Mouse (Mus musculus): Measurements from ENCODE around the gene Foxs1. TPM values are rescaled to one million over a fixed set of nuclear protein-coding genes. Genes with fewer than 3 reads are reported as not detected.

The Foxs1 gene
- polyA plus RNA-seq, 1 experiment from 2014 or later = 2.5 TPM

- Histone ChIP-seq H3K36me3 (no peaks in the 10 kb centered on the region), H3K9me3 (no peaks in the 10 kb centered on the region), H3K27me3 (replicated peaks) (peaks cover 74% of the 10 kb centered on the region), H3K4me3 (no peak overlapping the region), H3K9ac (no peak overlapping the region), H3K4me1 (peaks cover 25% of the 10 kb centered on the region), H3K4me2 (no peak overlapping the region), H3K27ac (replicated peaks) (no peak overlapping the region)
- WGBS = 26% methylated on average over 7 of the region's 7 CpGs
- ATAC-seq (ENCODE audit: extremely low read depth, insufficient number of reproducible peaks, low FRiP score, low TSS enrichment) = no peak
Measured at GRCm38 (mm10) chr2:152913471-152913870, 19.5 kb downstream of the Foxs1 start.

- no peak overlapping the region for H3K27ac ChIP-seq (replicated peaks)
- 23% methylated on average over 6 of the region's 6 CpGs for WGBS
- no peak overlapping the region for H3K4me3 ChIP-seq
- peaks cover 64% of the 10 kb centered on the region for H3K27me3 ChIP-seq (replicated peaks)
- ATAC-seq (ENCODE audit: extremely low read depth, insufficient number of reproducible peaks, low FRiP score, low TSS enrichment) = no peak
- no peaks in the 10 kb centered on the region for H3K9me3 ChIP-seq
- no peak overlapping the region for H3K9ac ChIP-seq
- no peak overlapping the region for H3K4me2 ChIP-seq
- H3K4me1 ChIP-seq = peaks cover 28% of the 10 kb centered on the region
- no peaks in the 10 kb centered on the region for H3K36me3 ChIP-seq
Measured at GRCm38 (mm10) chr2:152911432-152911831, 21.6 kb downstream of the Foxs1 start.

- Histone ChIP-seq H3K4me2 (no peak within 1 kb of the TSS), H3K4me1 (peaks cover 32% of the 10 kb centered on the region), H3K36me3 (no peaks in the 10 kb centered on the region), H3K27ac (replicated peaks) (no peak within 1 kb of the TSS), H3K27me3 (replicated peaks) (peaks cover 60% of the 10 kb centered on the region), H3K4me3 (no peak within 1 kb of the TSS), H3K9me3 (no peaks in the 10 kb centered on the region), H3K9ac (no peak within 1 kb of the TSS)
- ATAC-seq (ENCODE audit: extremely low read depth, insufficient number of reproducible peaks, low FRiP score, low TSS enrichment) = no peak
- 23% methylated on average over 11 of the region's 12 CpGs for WGBS
Measured at GRCm38 (mm10) chr2:152911031-152911430, 22.0 kb downstream of the Foxs1 start, which contains the start of gene Mylk2. Gene Mylk2, plus strand, starts transcription at chr2:152911352.

GRCm38 (mm10) chr2:152909848-152910247, 23.2 kb downstream of the Foxs1 start:
- H3K4me3 ChIP-seq = no peak overlapping the region

GRCm38 (mm10) chr2:152907114-152907943, 25.7 kb downstream of the Foxs1 start:
- 49% methylated on average over 14 of the region's 14 CpGs for WGBS
- H3K4me3 ChIP-seq = no peak overlapping the region
- ATAC-seq (ENCODE audit: extremely low read depth, insufficient number of reproducible peaks, low FRiP score, low TSS enrichment) = no peak
- no peak overlapping the region for H3K4me2 ChIP-seq
- H3K36me3 ChIP-seq = no peaks in the 10 kb centered on the region
- peak overlapping the region; percentile 51; the same call in 1 of the 2 replicates for H3K9ac ChIP-seq
- H3K4me1 ChIP-seq = peaks cover 48% of the 10 kb centered on the region
- no peaks in the 10 kb centered on the region for H3K9me3 ChIP-seq
- peaks cover 33% of the 10 kb centered on the region for H3K27me3 ChIP-seq (replicated peaks)
- H3K27ac ChIP-seq (replicated peaks) = 0 out of 2 replicates have a peak overlapping the region, but pooled peaks have one; percentile 17

More at GRCm38 (mm10) chr2:152909848-152910247, 23.2 kb downstream of the Foxs1 start:
- no peak overlapping the region for H3K27ac ChIP-seq (replicated peaks)
- peaks cover 40% of the 10 kb centered on the region for H3K4me1 ChIP-seq
- H3K4me2 ChIP-seq = no peak overlapping the region
- no peak for ATAC-seq (ENCODE audit: extremely low read depth, insufficient number of reproducible peaks, low FRiP score, low TSS enrichment)
- H3K27me3 ChIP-seq (replicated peaks) = peaks cover 52% of the 10 kb centered on the region
- no peaks in the 10 kb centered on the region for H3K36me3 ChIP-seq
- no peaks in the 10 kb centered on the region for H3K9me3 ChIP-seq
- no peak overlapping the region for H3K9ac ChIP-seq
- 74% methylated on average over 6 of the region's 6 CpGs for WGBS

GRCm38 (mm10) chr2:152906274-152907037, 26.6 kb downstream of the Foxs1 start:
- peaks cover 25% of the 10 kb centered on the region for H3K27me3 ChIP-seq (replicated peaks)
- peaks cover 48% of the 10 kb centered on the region for H3K4me1 ChIP-seq
- no peaks in the 10 kb centered on the region for H3K9me3 ChIP-seq
- peak overlapping the region; percentile 90; the same call in 1 of the 2 replicates for H3K27ac ChIP-seq (replicated peaks)
- 45% methylated on average over 9 of the region's 9 CpGs for WGBS
- no peaks in the 10 kb centered on the region for H3K36me3 ChIP-seq
- no peak overlapping the region for H3K4me2 ChIP-seq
- no peak overlapping the region for H3K4me3 ChIP-seq
- no peak for ATAC-seq (ENCODE audit: extremely low read depth, insufficient number of reproducible peaks, low FRiP score, low TSS enrichment)
- H3K9ac ChIP-seq = peak overlapping the region; percentile 51

- H3K36me3 ChIP-seq = no peaks in the 10 kb centered on the region
- no peak overlapping the region; the same call in 1 of the 2 replicates for H3K9ac ChIP-seq
- peak overlapping the region; percentile 42 for H3K4me2 ChIP-seq
- ATAC-seq (ENCODE audit: extremely low read depth, insufficient number of reproducible peaks, low FRiP score, low TSS enrichment) = peak; percentile 32; the same call in 1 of the 2 replicates
- no peak overlapping the region for H3K4me3 ChIP-seq
- no peaks in the 10 kb centered on the region for H3K9me3 ChIP-seq
- 33% methylated on average over 11 of the region's 11 CpGs for WGBS
- H3K4me1 ChIP-seq = peaks cover 45% of the 10 kb centered on the region
- peak overlapping the region; percentile 90 for H3K27ac ChIP-seq (replicated peaks)
- H3K27me3 ChIP-seq (replicated peaks) = peaks cover 13% of the 10 kb centered on the region
Measured at GRCm38 (mm10) chr2:152905036-152905829, 27.8 kb downstream of the Foxs1 start.

- Histone ChIP-seq H3K4me3 (no peak overlapping the region), H3K4me1 (peaks cover 45% of the 10 kb centered on the region), H3K9me3 (no peaks in the 10 kb centered on the region), H3K36me3 (peaks cover 9% of the 10 kb centered on the region), H3K27me3 (replicated peaks) (peaks cover 2% of the 10 kb centered on the region), H3K4me2 (no peak overlapping the region), H3K27ac (replicated peaks) (peak overlapping the region; percentile 90; the same call in 1 of the 2 replicates), H3K9ac (0 out of 2 replicates have a peak overlapping the region, but pooled peaks have one; percentile 16)
- 51% methylated on average over 5 of the region's 5 CpGs for WGBS
- ATAC-seq (ENCODE audit: extremely low read depth, insufficient number of reproducible peaks, low FRiP score, low TSS enrichment) = no peak
Measured at GRCm38 (mm10) chr2:152904127-152904643, 28.8 kb downstream of the Foxs1 start.

GRCm38 (mm10) chr2:152903586-152903985, 29.4 kb downstream of the Foxs1 start:
- Histone ChIP-seq H3K27ac (replicated peaks) (no peak overlapping the region), H3K4me1 (peaks cover 45% of the 10 kb centered on the region), H3K4me3 (no peak overlapping the region), H3K9ac (no peak overlapping the region), H3K27me3 (replicated peaks) (no peaks in the 10 kb centered on the region), H3K4me2 (no peak overlapping the region), H3K36me3 (peaks cover 15% of the 10 kb centered on the region), H3K9me3 (no peaks in the 10 kb centered on the region)
- WGBS = 76% methylated on average over 4 of the region's 4 CpGs
- ATAC-seq (ENCODE audit: extremely low read depth, insufficient number of reproducible peaks, low FRiP score, low TSS enrichment) = no peak

- Histone ChIP-seq H3K9ac (no peak overlapping the region), H3K36me3 (peaks cover 16% of the 10 kb centered on the region), H3K9me3 (no peaks in the 10 kb centered on the region), H3K4me3 (no peak overlapping the region), H3K4me2 (no peak overlapping the region), H3K27ac (replicated peaks) (no peak overlapping the region), H3K27me3 (replicated peaks) (no peaks in the 10 kb centered on the region), H3K4me1 (peaks cover 44% of the 10 kb centered on the region)
- no peak for ATAC-seq (ENCODE audit: extremely low read depth, insufficient number of reproducible peaks, low FRiP score, low TSS enrichment)
- 56% methylated on average over 3 of the region's 3 CpGs for WGBS
Measured at GRCm38 (mm10) chr2:152902658-152903057, 30.4 kb downstream of the Foxs1 start.

Data from heart, embryonic 13.5 days (tissue).